8 mouse cellular contexts compared by ENCODE assay signal in genomic region chrX:52164738-52165554, GRCm38 (mm10). TPM values are rescaled to one million over a fixed set of nuclear protein-coding genes. Genes with fewer than 3 reads are reported as not detected.
A peak's percentile ranks its signal among the peaks of the same experiment; 100 is the strongest.
DNase-seq lines count a peak whose midpoint lies in the region; ATAC-seq lines count a peak whose summit lies in the region.

Gpc4 (minus strand) TSS chrX:52165252.

- no peaks in the 10 kb centered on the region for H3K36me3 ChIP-seq in heart, embryonic 12.5 days
- H3K36me3 ChIP-seq in kidney, embryonic 15.5 days, result no peaks in the 10 kb centered on the region
- no peaks in the 10 kb centered on the region for H3K36me3 ChIP-seq in liver, embryonic 11.5 days (ENCODE audit: control insufficient read depth, insufficient read depth, low read length)

- WGBS in heart, embryonic 12.5 days, result 19% methylated on average over 47 of the region's 76 CpGs
- WGBS in kidney, embryonic 15.5 days, result 18% methylated on average over 40 of the region's 76 CpGs
- 14% methylated on average over 66 of the region's 76 CpGs for WGBS in liver, embryonic 11.5 days

- H3K9ac ChIP-seq in heart, embryonic 12.5 days, result peak within 1 kb of the TSS; percentile 80
- peak within 1 kb of the TSS; percentile 56 for H3K9ac ChIP-seq in kidney, embryonic 15.5 days
- peak within 1 kb of the TSS; percentile 74 for H3K9ac ChIP-seq in liver, embryonic 11.5 days (ENCODE audit: low read depth, low read length)

- H3K4me1 ChIP-seq in heart, embryonic 12.5 days (replicated peaks), result peaks cover 9% of the 10 kb centered on the region; the same call in 1 of the 2 replicates
- H3K4me1 ChIP-seq in kidney, embryonic 15.5 days, result 0 out of 2 replicates have a peak, but pooled peaks cover 3% of the 10 kb centered on the region
- no peaks in the 10 kb centered on the region for H3K4me1 ChIP-seq in liver, embryonic 11.5 days (replicated peaks; ENCODE audit: control insufficient read depth, insufficient read depth, low read length)

- H3K27ac ChIP-seq in heart, embryonic 12.5 days (ENCODE audit: poor library complexity, severe bottlenecking), result peak within 1 kb of the TSS; percentile 57
- peak within 1 kb of the TSS; percentile 77 for H3K27ac ChIP-seq in kidney, embryonic 15.5 days
- H3K27ac ChIP-seq in liver, embryonic 11.5 days (ENCODE audit: low read depth, low read length), result peak within 1 kb of the TSS; percentile 66

- peak; percentile 78 for ATAC-seq in erythroblast, adult 5-6 weeks (replicated peaks; ENCODE audit: low FRiP score, poor library complexity, severe bottlenecking)
- peak; percentile 91 for ATAC-seq in heart, embryonic 12.5 days (ENCODE audit: insufficient number of reproducible peaks, low FRiP score)
- ATAC-seq in kidney, embryonic 15.5 days (replicated peaks; ENCODE audit: low FRiP score), result peak; percentile 93
- ATAC-seq in liver, embryonic 11.5 days (replicated peaks; ENCODE audit: low FRiP score), result peak; percentile 89

- no peaks in the 10 kb centered on the region; the same call in 1 of the 2 replicates for H3K27me3 ChIP-seq in heart, embryonic 12.5 days (replicated peaks)
- H3K27me3 ChIP-seq in kidney, embryonic 15.5 days, result peaks cover 41% of the 10 kb centered on the region; the same call in 1 of the 2 replicates
- peaks cover 18% of the 10 kb centered on the region for H3K27me3 ChIP-seq in liver, embryonic 11.5 days (replicated peaks; ENCODE audit: control insufficient read depth, insufficient read depth, low read length)

- no peaks in the 10 kb centered on the region for H3K9me3 ChIP-seq in heart, embryonic 12.5 days (replicated peaks)
- no peaks in the 10 kb centered on the region for H3K9me3 ChIP-seq in kidney, embryonic 15.5 days (replicated peaks)
- no peaks in the 10 kb centered on the region for H3K9me3 ChIP-seq in liver, embryonic 11.5 days (ENCODE audit: control insufficient read depth, low read length)

- H3K4me2 ChIP-seq in heart, embryonic 12.5 days, result peak within 1 kb of the TSS; percentile 67
- H3K4me2 ChIP-seq in kidney, embryonic 15.5 days, result peak within 1 kb of the TSS; percentile 82
- peak within 1 kb of the TSS; percentile 80 for H3K4me2 ChIP-seq in liver, embryonic 11.5 days

- peak within 1 kb of the TSS; percentile 67 for H3K4me3 ChIP-seq in heart, embryonic 12.5 days
- peak within 1 kb of the TSS; percentile 58 for H3K4me3 ChIP-seq in kidney, embryonic 15.5 days (replicated peaks)
- peak within 1 kb of the TSS; percentile 61 for H3K4me3 ChIP-seq in liver, embryonic 11.5 days (ENCODE audit: low read depth, low read length)

- DNase-seq in thymus, postnatal 4 days, result peak; percentile 9
- DNase-seq in thymus, postnatal 25 days, result no peak
- DNase-seq in liver, embryonic 11.5 days (ENCODE audit: low spot score), result peak; percentile 72
- peak; percentile 65 for DNase-seq in neural tube, embryonic 10.5 days (ENCODE audit: extremely low spot score, low spot score)
- peak; percentile 86 for DNase-seq in testis, postnatal 10 days (ENCODE audit: low spot score)

RNA-seq across cellular contexts. Expression of gene Gpc4, which starts in this region (rescaled TPM):
- 6.1 and 8.8 TPM in 2 replicates for total RNA-seq in erythroblast, adult 5-6 weeks (2015; ENCODE audit: low replicate concordance)
- total RNA-seq in erythroblast, adult 5-6 weeks (2017; ENCODE audit: low replicate concordance), result 3.0 and 4.2 TPM in 2 replicates
- polyA plus RNA-seq in heart, embryonic 12.5 days (2016; fragmentation: Nextera tagmentation; extraction: Ambion mirVana), result 56.8 and 59.2 TPM in 2 replicates
- 71.2 and 77.5 TPM in 2 replicates for polyA plus RNA-seq in kidney, embryonic 15.5 days (2015; fragmentation: Nextera tagmentation; extraction: Ambion mirVana)
- polyA plus RNA-seq in liver, embryonic 11.5 days (2014; fragmentation: Nextera tagmentation; extraction: Ambion mirVana), result 11.5 and 13.4 TPM in 2 replicates
